In genomic region chr7:122652523-122652922, GRCm38 (mm10) we compare ENCODE assay signal across 29 mouse cellular contexts. TPM values are rescaled to one million over a fixed set of nuclear protein-coding genes. Genes with fewer than 3 reads are reported as not detected.
"Had no signal": no experiment of that assay in that cellular context is flagged by ENCODE, and none has a peak within 500 bp of the region (broad histone marks: within the 10 kb centered on the region; RNA-seq: fewer than 3 reads in every experiment).

No protein-coding gene starts in this region.

- H3K27ac ChIP-seq: embryonic facial prominence, embryonic 10.5 days; embryonic facial prominence, embryonic 12.5 days; embryonic facial prominence, embryonic 13.5 days; embryonic facial prominence, embryonic 15.5 days; forebrain, embryonic 10.5 days; forebrain, embryonic 12.5 days; forebrain, embryonic 13.5 days; forebrain, embryonic 15.5 days; gastrocnemius, adult 2 months; heart, adult 2 months had no signal

- H3K36me3 ChIP-seq: embryonic facial prominence, embryonic 10.5 days; embryonic facial prominence, embryonic 12.5 days; embryonic facial prominence, embryonic 13.5 days; embryonic facial prominence, embryonic 15.5 days; forebrain, embryonic 10.5 days; forebrain, embryonic 12.5 days; forebrain, embryonic 15.5 days had no signal

- H3K4me3 ChIP-seq: embryonic facial prominence, embryonic 10.5 days; embryonic facial prominence, embryonic 12.5 days; embryonic facial prominence, embryonic 13.5 days; embryonic facial prominence, embryonic 15.5 days; erythroblast, embryonic 14.5 days; forebrain, embryonic 10.5 days; forebrain, embryonic 12.5 days; forebrain, embryonic 13.5 days; forebrain, embryonic 15.5 days; gastrocnemius, adult 2 months; heart, adult 2 months had no signal

- H3K4me2 ChIP-seq: embryonic facial prominence, embryonic 12.5 days; embryonic facial prominence, embryonic 13.5 days; embryonic facial prominence, embryonic 15.5 days; forebrain, embryonic 12.5 days; forebrain, embryonic 13.5 days; forebrain, embryonic 15.5 days had no signal

- DNase-seq: cerebellum, adult 2 months; cerebellum, adult 8-10 months; cerebellum, adult 9-10 months; cerebellum, adult 9-11 months; cerebellum, postnatal 10 days; cerebellum, postnatal 14 days; cerebellum, postnatal 25 days; cerebellum, postnatal 36 days; embryo, embryonic 11 days; forebrain, postnatal 0 days; gastrocnemius, adult 2 months; gastrocnemius, postnatal 10 days; gastrocnemius, postnatal 14 days; gastrocnemius, postnatal 25 days; gastrocnemius, postnatal 36 days; heart, adult 18-20 months; heart, adult 2 months had no signal

- ATAC-seq: forebrain, embryonic 13.5 days; forebrain, embryonic 14.5 days; forebrain, embryonic 15.5 days; forebrain, embryonic 16.5 days; forebrain, postnatal 0 days had no signal

- H3K9me3 ChIP-seq: embryonic facial prominence, embryonic 10.5 days; embryonic facial prominence, embryonic 12.5 days; embryonic facial prominence, embryonic 13.5 days; embryonic facial prominence, embryonic 15.5 days; forebrain, embryonic 10.5 days; forebrain, embryonic 12.5 days; forebrain, embryonic 13.5 days; forebrain, embryonic 15.5 days had no signal

- H3K27me3 ChIP-seq: embryonic facial prominence, embryonic 12.5 days; embryonic facial prominence, embryonic 13.5 days; embryonic facial prominence, embryonic 15.5 days; forebrain, embryonic 12.5 days; forebrain, embryonic 13.5 days; forebrain, embryonic 15.5 days had no signal

- H3K9ac ChIP-seq: embryonic facial prominence, embryonic 12.5 days; embryonic facial prominence, embryonic 13.5 days; embryonic facial prominence, embryonic 15.5 days; forebrain, embryonic 12.5 days; forebrain, embryonic 13.5 days; forebrain, embryonic 15.5 days; forebrain, postnatal 0 days had no signal

- H3K4me1 ChIP-seq: embryonic facial prominence, embryonic 10.5 days; embryonic facial prominence, embryonic 12.5 days; embryonic facial prominence, embryonic 13.5 days; embryonic facial prominence, embryonic 15.5 days; forebrain, embryonic 10.5 days; forebrain, embryonic 12.5 days; forebrain, embryonic 13.5 days; forebrain, embryonic 15.5 days had no signal

RNA-seq across cellular contexts. Expression of gene Cacng3, which starts 17.8 kb away (rescaled TPM):
- polyA plus RNA-seq: embryonic facial prominence, embryonic 12.5 days; embryonic facial prominence, embryonic 13.5 days; erythroblast, embryonic 14.5 days; gonadal fat pad, adult 2 months; heart, adult 2 months had no signal
